Mouse (Mus musculus): Measurements from ENCODE around the gene Ltbp3.

GRCm38 (mm10) chr19:5758878-5759403, 18.2 kb downstream of the Ltbp3 start:
- TF ChIP-seq CTCF (IDR thresholded peaks at IDR 0.05; ENCODE audit: control insufficient read depth, insufficient read depth, low read length) (no peak), POLR2A (IDR thresholded peaks at IDR 0.05; ENCODE audit: borderline replicate concordance, control insufficient read depth, low read depth, low read length) (no peak)
